Mouse (Mus musculus): Measurements from ENCODE around the gene Slx4ip.

Slx4ip gene

GRCm38 (mm10) chr2:137067479-137068110 lies 176.6 kb downstream of the Slx4ip start:
- DNase-seq (ENCODE audit: low spot score) = no peak

- DNase-seq (ENCODE audit: low spot score) = no peak
These were observed 182.7 kb downstream of the Slx4ip start for GRCm38 (mm10) chr2:137073473-137074312.

- DNase-seq (ENCODE audit: low spot score) = no peak
These were observed 183.2 kb downstream of the Slx4ip start for GRCm38 (mm10) chr2:137074313-137074620.

GRCm38 (mm10) chr2:137078771-137079170 lies 187.8 kb downstream of the Slx4ip start:
- DNase-seq (ENCODE audit: low spot score) = no peak

GRCm38 (mm10) chr2:137079721-137080320 lies 188.8 kb downstream of the Slx4ip start:
- no peak for DNase-seq (ENCODE audit: low spot score)

GRCm38 (mm10) chr2:137080468-137080867 lies 189.4 kb downstream of the Slx4ip start:
- no peak for DNase-seq (ENCODE audit: low spot score)

- DNase-seq (ENCODE audit: low spot score) = no peak
These were observed 190.0 kb downstream of the Slx4ip start for GRCm38 (mm10) chr2:137081001-137081400.

- DNase-seq (ENCODE audit: low spot score) = no peak
These were observed 192.0 kb downstream of the Slx4ip start for GRCm38 (mm10) chr2:137082896-137083620.

- no peak for DNase-seq (ENCODE audit: low spot score)
These were observed 194.2 kb downstream of the Slx4ip start for GRCm38 (mm10) chr2:137085257-137085656.

GRCm38 (mm10) chr2:137086621-137087395 lies 195.8 kb downstream of the Slx4ip start:
- no peak for DNase-seq (ENCODE audit: low spot score)

GRCm38 (mm10) chr2:137087705-137088104 lies 196.7 kb downstream of the Slx4ip start:
- DNase-seq (ENCODE audit: low spot score) = no peak

- no peak for DNase-seq (ENCODE audit: low spot score)
These were observed 200.9 kb downstream of the Slx4ip start for GRCm38 (mm10) chr2:137091766-137092522.

GRCm38 (mm10) chr2:137092523-137093297 lies 201.7 kb downstream of the Slx4ip start:
- no peak for DNase-seq (ENCODE audit: low spot score)

GRCm38 (mm10) chr2:137093298-137093630 lies 202.2 kb downstream of the Slx4ip start:
- no peak for DNase-seq (ENCODE audit: low spot score)

- no peak for DNase-seq (ENCODE audit: low spot score)
These were observed 203.3 kb downstream of the Slx4ip start for GRCm38 (mm10) chr2:137094301-137094700.

- no peak for DNase-seq (ENCODE audit: low spot score)
These were observed 206.0 kb downstream of the Slx4ip start for GRCm38 (mm10) chr2:137096981-137097460.

GRCm38 (mm10) chr2:137098269-137099035 lies 207.4 kb downstream of the Slx4ip start:
- DNase-seq (ENCODE audit: low spot score) = no peak

- DNase-seq (ENCODE audit: low spot score) = no peak
These were observed 208.3 kb downstream of the Slx4ip start for GRCm38 (mm10) chr2:137099211-137099734.

GRCm38 (mm10) chr2:137101074-137101473 lies 210.1 kb downstream of the Slx4ip start:
- no peak for DNase-seq (ENCODE audit: low spot score)
